Mouse (Mus musculus): ENCODE measurements around the gene Gm28827. TPM values are rescaled to one million over a fixed set of nuclear protein-coding genes. Genes with fewer than 3 reads are reported as not detected.

Gm28827 gene
- polyA plus RNA-seq (2014; fragmentation: Illumina TruSeq; extraction: RNeasy Lipid Tissue Mini Kit (QIAGEN cat#74804); ENCODE audit: insufficient read depth, low read depth, low replicate concordance): not detected

GRCm38 (mm10) chrY:83030647-83031046, at the start of gene Gm28827:
Gene Gm28827, plus strand, starts transcription at chrY:83030947.

